Mouse (Mus musculus) left cerebral cortex, adult 2 months (tissue): ENCODE results near the gene Dusp3. TPM values are rescaled to one million over a fixed set of nuclear protein-coding genes. Genes with fewer than 3 reads are reported as not detected.
"Not testable (repeated sequence)": the region's sequence is repeated elsewhere in the genome, so short reads cannot be mapped to it uniquely, and the experiment has no call there.

Experiments used
- DNase-seq, 2 experiments: peaks; one replicate each; pipeline ENCODE4 v3.0.0; 2021 to 2022; ENCODE audit warnings: low spot score in 2 of 2, mixed read lengths in 1 of 2; ENCODE audit errors: extremely low spot score in 1 of 2
- H3K27ac ChIP-seq: fragments of 200-600 bp; 2 replicates; pipeline ENCODE4 v1.8.1; 2022
- H3K4me3 ChIP-seq: fragments of 200-600 bp; 2 replicates; pipeline ENCODE4 v1.8.1; 2022
- CTCF ChIP-seq: fragments of 200-600 bp; IDR thresholded peaks from 2 replicates; pipeline ENCODE4 v1.8.1; 2022; ENCODE audit warnings: antibody characterized with exemption, mild to moderate bottlenecking, moderate library complexity
- intact Hi-C: fragments of 180-260 bp; cut with DNase I; formaldehyde crosslinking; loops from one replicate; pipeline ENCODE4 v1.15.1; 2025
- total RNA-seq, 2 experiments: library from RNA; stranded (reverse); gene quantifications; 2 replicates each; pipeline ENCODE4 v1.2.3; 2021

Dusp3 gene
- total RNA-seq, 2 experiments from 2014 or later, result 206 to 220 TPM

- Histone ChIP-seq H3K27ac (no peak overlapping the region; the same call in 1 of the 2 replicates), H3K4me3 (no peak overlapping the region)
- intact Hi-C loops, result no loop called here
- no peak for TF ChIP-seq CTCF
- no peak for DNase-seq
Measured at GRCm38 (mm10) chr11:102008954-102009637, 22.3 kb upstream of the Dusp3 start.

GRCm38 (mm10) chr11:102008372-102008771, 21.6 kb upstream of the Dusp3 start:
- Histone ChIP-seq H3K4me3 (no peak overlapping the region), H3K27ac (no peak overlapping the region)
- intact Hi-C loops, result no loop called here
- DNase-seq, result no peak
- TF ChIP-seq CTCF, result no peak

- intact Hi-C loops, result no loop called here
- Histone ChIP-seq H3K4me3 (no peak overlapping the region), H3K27ac (no peak overlapping the region)
- TF ChIP-seq CTCF, result no peak
- no peak for DNase-seq
Measured at GRCm38 (mm10) chr11:102006688-102007087, 19.9 kb upstream of the Dusp3 start.

GRCm38 (mm10) chr11:102006271-102006670, 19.5 kb upstream of the Dusp3 start:
- TF ChIP-seq CTCF, result no peak
- Histone ChIP-seq H3K4me3 (no peak overlapping the region), H3K27ac (no peak overlapping the region)
- intact Hi-C loops, result no loop called here
- no peak for DNase-seq

GRCm38 (mm10) chr11:102004251-102004650, 17.4 kb upstream of the Dusp3 start:
- peak; percentile 38 for TF ChIP-seq CTCF
- H3K4me3 ChIP-seq, result no peak overlapping the region

GRCm38 (mm10) chr11:101999466-101999865, 12.7 kb upstream of the Dusp3 start:
- intact Hi-C loops, result no loop called here
- Histone ChIP-seq H3K27ac (no peak overlapping the region), H3K4me3 (no peak overlapping the region)
- DNase-seq, result no peak
- no peak for TF ChIP-seq CTCF

More at GRCm38 (mm10) chr11:102004251-102004650, 17.4 kb upstream of the Dusp3 start:
- intact Hi-C loops, result no loop called here
- H3K27ac ChIP-seq, result no peak overlapping the region
- no peak for DNase-seq

- DNase-seq, result no peak
- no peak for TF ChIP-seq CTCF
- Histone ChIP-seq H3K4me3 (no peak overlapping the region), H3K27ac (no peak overlapping the region)
- intact Hi-C loops, result no loop called here
Measured at GRCm38 (mm10) chr11:101998258-101998657, 11.4 kb upstream of the Dusp3 start.

GRCm38 (mm10) chr11:101995938-101996337, 9.1 kb upstream of the Dusp3 start:
- H3K4me3 ChIP-seq, result no peak overlapping the region
- intact Hi-C loops, result no loop called here
- no peak overlapping the region for H3K27ac ChIP-seq
- TF ChIP-seq CTCF, result no peak
- DNase-seq, result no peak

- intact Hi-C loops, result no loop called here
- TF ChIP-seq CTCF, result no peak
- no peak overlapping the region for H3K4me3 ChIP-seq
- H3K27ac ChIP-seq, result peak overlapping the region; percentile 29; the same call in 1 of the 2 replicates
- DNase-seq, result no peak
Measured at GRCm38 (mm10) chr11:101994100-101994499, 7.3 kb upstream of the Dusp3 start.

GRCm38 (mm10) chr11:101992411-101992810, 5.6 kb upstream of the Dusp3 start:
- peak; percentile 51 to 63 for DNase-seq
- intact Hi-C loops, result no loop called here
- TF ChIP-seq CTCF, result no peak
- peak overlapping the region; percentile 70 for H3K27ac ChIP-seq
- H3K4me3 ChIP-seq, result no peak overlapping the region

GRCm38 (mm10) chr11:101991813-101992212, 5.0 kb upstream of the Dusp3 start:
- Histone ChIP-seq H3K27ac (peak overlapping the region; percentile 70), H3K4me3 (no peak overlapping the region)
- no peak for TF ChIP-seq CTCF
- no peak for DNase-seq
- intact Hi-C loops, result loop anchor here (2.0 kb wide), 1 partner anchor 39 kb away; no protein-coding TSS in a partner anchor

- Histone ChIP-seq H3K4me3 (no peak overlapping the region), H3K27ac (peak overlapping the region; percentile 77)
- intact Hi-C loops, result loop anchor here (2.0 kb wide), 1 partner anchor 41 kb away; no protein-coding TSS in a partner anchor
- no peak for TF ChIP-seq CTCF
- peak in 1 of 2 experiments; percentile 64 for DNase-seq
Measured at GRCm38 (mm10) chr11:101990244-101990643, 3.4 kb upstream of the Dusp3 start.

- intact Hi-C loops, result loop anchor here (1.0 to 5.0 kb wide), 4 partner anchors 54 to 171 kb away; partner anchors contain the start of genes Mpp2 and Tmem101
- Histone ChIP-seq H3K4me3 (no peak overlapping the region), H3K27ac (no peak overlapping the region)
- DNase-seq, result peak; percentile 83 to 87
- TF ChIP-seq CTCF, result peak; percentile 88
Measured at GRCm38 (mm10) chr11:101985990-101986389, 823 bp downstream of the Dusp3 start.

- intact Hi-C loops, result loop anchor here (2.0 to 5.0 kb wide), 2 partner anchors 103 to 172 kb away; partner anchors contain the start of genes Mpp2 and Tmem101
- not testable (repeated sequence) for H3K4me3 ChIP-seq, DNase-seq
- H3K27ac ChIP-seq, result peak overlapping the region; percentile 96
Measured at GRCm38 (mm10) chr11:101985450-101985849, 1.4 kb downstream of the Dusp3 start.
